Mouse (Mus musculus): ENCODE measurements at regions not wholly inside any gene's neighbourhood (a gene's known extent, or its start where the extent isn't known, plus 50 kb on each side); places are given as distances from the start of the nearest gene placed in this dataset.

DNA sequence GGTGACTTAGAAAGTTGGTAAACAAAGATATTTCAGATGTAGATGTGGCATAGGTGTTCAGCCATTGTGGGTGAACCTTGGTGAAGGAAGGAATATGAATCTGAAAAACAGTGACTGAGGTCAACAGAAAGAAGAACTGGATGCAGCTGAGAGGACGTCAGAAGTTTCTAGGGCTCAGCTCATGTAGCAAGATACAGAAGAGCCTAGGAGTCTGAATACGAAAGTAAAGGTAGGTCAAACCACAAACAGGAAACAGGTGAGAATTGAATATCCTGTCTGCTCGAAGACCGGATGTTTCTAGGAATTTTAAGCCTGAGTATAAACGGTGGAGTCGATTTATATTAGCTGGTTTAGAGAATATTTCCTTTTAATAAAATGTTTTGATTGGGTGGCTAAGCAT lies 223.7 kb upstream of the Cblb start:
- intact Hi-C loops (cut with DNase I) = no loop called here
- Histone ChIP-seq H3K4me3 (no peak overlapping the region), H3K27ac (no peak overlapping the region), H3K36me3 (ENCODE audit: control insufficient read depth, insufficient read depth, low read length) (no peaks in the 10 kb centered on the region), H3K79me2 (replicated peaks; ENCODE audit: control insufficient read depth, insufficient read depth, low read length) (no peaks in the 10 kb centered on the region), H3K9ac (ENCODE audit: low read depth, low read length) (no peak overlapping the region), H3K4me1 (ENCODE audit: control insufficient read depth, insufficient read depth, low read length) (no peaks in the 10 kb centered on the region; the same call in 1 of the 2 replicates), H3K27me3 (ENCODE audit: control insufficient read depth, insufficient read depth, low read length) (no peaks in the 10 kb centered on the region)
- DNase-seq = no peak
- WGBS = 46% methylated on average over 6 of the region's 6 CpGs
- TF ChIP-seq CTCF (IDR thresholded peaks at IDR 0.05) (no peak), EP300 (IDR thresholded peaks at IDR 0.05; ENCODE audit: insufficient read depth, low read depth, low read length) (no peak), POLR2A (IDR thresholded peaks at IDR 0.05; ENCODE audit: insufficient read depth, low read depth, low read length) (no peak)

GRCm38 (mm10) chr16:51809120-51809519 lies 221.9 kb upstream of the Cblb start:
- WGBS = 54% methylated on average over 2 of the region's 2 CpGs
- Histone ChIP-seq H3K9ac (ENCODE audit: low read depth, low read length) (no peak overlapping the region), H3K36me3 (ENCODE audit: control insufficient read depth, insufficient read depth, low read length) (no peaks in the 10 kb centered on the region), H3K27me3 (ENCODE audit: control insufficient read depth, insufficient read depth, low read length) (no peaks in the 10 kb centered on the region), H3K79me2 (replicated peaks; ENCODE audit: control insufficient read depth, insufficient read depth, low read length) (no peaks in the 10 kb centered on the region), H3K27ac (no peak overlapping the region), H3K4me3 (no peak overlapping the region), H3K4me1 (ENCODE audit: control insufficient read depth, insufficient read depth, low read length) (no peaks in the 10 kb centered on the region; the same call in 1 of the 2 replicates)
- TF ChIP-seq CTCF (IDR thresholded peaks at IDR 0.05) (no peak), POLR2A (IDR thresholded peaks at IDR 0.05; ENCODE audit: insufficient read depth, low read depth, low read length) (no peak), EP300 (IDR thresholded peaks at IDR 0.05; ENCODE audit: insufficient read depth, low read depth, low read length) (no peak)
- intact Hi-C loops (cut with DNase I) = no loop called here
- no peak for DNase-seq

DNA sequence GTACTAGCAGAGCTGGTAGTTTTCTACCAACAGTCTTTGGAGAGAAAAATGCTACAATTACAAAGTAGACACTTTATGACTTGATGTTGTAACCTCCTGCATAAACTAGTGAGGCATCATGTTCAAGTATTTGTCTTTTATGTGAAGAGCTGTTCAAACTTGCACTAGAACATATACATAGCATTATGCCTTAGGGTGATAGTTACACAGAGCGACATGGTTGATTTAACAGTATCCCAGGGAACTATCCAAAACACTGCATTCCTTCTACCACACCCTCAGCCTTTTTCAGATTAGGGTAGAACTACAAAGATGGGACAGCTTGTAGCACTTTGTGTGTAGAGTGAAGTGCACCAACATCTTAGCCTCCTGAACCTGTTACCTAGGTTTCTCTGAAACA lies 220.0 kb upstream of the Cblb start:
- TF ChIP-seq EP300 (IDR thresholded peaks at IDR 0.05; ENCODE audit: insufficient read depth, low read depth, low read length) (no peak), POLR2A (IDR thresholded peaks at IDR 0.05; ENCODE audit: insufficient read depth, low read depth, low read length) (no peak), CTCF (IDR thresholded peaks at IDR 0.05) (no peak)
- intact Hi-C loops (cut with DNase I) = no loop called here
- Histone ChIP-seq H3K79me2 (replicated peaks; ENCODE audit: control insufficient read depth, insufficient read depth, low read length) (no peaks in the 10 kb centered on the region), H3K9ac (ENCODE audit: low read depth, low read length) (no peak overlapping the region), H3K4me1 (ENCODE audit: control insufficient read depth, insufficient read depth, low read length) (no peaks in the 10 kb centered on the region; the same call in 1 of the 2 replicates), H3K27me3 (ENCODE audit: control insufficient read depth, insufficient read depth, low read length) (no peaks in the 10 kb centered on the region), H3K27ac (no peak overlapping the region), H3K36me3 (ENCODE audit: control insufficient read depth, insufficient read depth, low read length) (no peaks in the 10 kb centered on the region), H3K4me3 (no peak overlapping the region)
- 90% methylated on average over 1 of the region's 1 CpGs for WGBS
- no peak for DNase-seq

GRCm38 (mm10) chr16:51842770-51843169 lies 188.3 kb upstream of the Cblb start:
- DNase-seq = no peak
- Histone ChIP-seq H3K27me3 (ENCODE audit: control insufficient read depth, insufficient read depth, low read length) (no peaks in the 10 kb centered on the region), H3K4me3 (no peak overlapping the region), H3K36me3 (ENCODE audit: control insufficient read depth, insufficient read depth, low read length) (no peaks in the 10 kb centered on the region), H3K27ac (no peak overlapping the region), H3K79me2 (replicated peaks; ENCODE audit: control insufficient read depth, insufficient read depth, low read length) (no peaks in the 10 kb centered on the region), H3K9ac (ENCODE audit: low read depth, low read length) (no peak overlapping the region), H3K4me1 (ENCODE audit: control insufficient read depth, insufficient read depth, low read length) (no peaks in the 10 kb centered on the region)
- intact Hi-C loops (cut with DNase I) = no loop called here
- 81% methylated on average over 3 of the region's 3 CpGs for WGBS
- TF ChIP-seq POLR2A (IDR thresholded peaks at IDR 0.05; ENCODE audit: insufficient read depth, low read depth, low read length) (no peak), EP300 (IDR thresholded peaks at IDR 0.05; ENCODE audit: insufficient read depth, low read depth, low read length) (no peak), CTCF (IDR thresholded peaks at IDR 0.05) (no peak)

- no peak for DNase-seq
- intact Hi-C loops (cut with DNase I) = no loop called here
- H3K36me3 ChIP-seq (ENCODE audit: control insufficient read depth, insufficient read depth, low read length) = no peaks in the 10 kb centered on the region
- H3K9ac ChIP-seq (ENCODE audit: low read depth, low read length) = no peak overlapping the region
- H3K4me3 ChIP-seq = no peak overlapping the region
- TF ChIP-seq EP300 (IDR thresholded peaks at IDR 0.05; ENCODE audit: insufficient read depth, low read depth, low read length) (no peak), CTCF (IDR thresholded peaks at IDR 0.05) (no peak), POLR2A (IDR thresholded peaks at IDR 0.05; ENCODE audit: insufficient read depth, low read depth, low read length) (no peak)
- H3K79me2 ChIP-seq (replicated peaks; ENCODE audit: control insufficient read depth, insufficient read depth, low read length) = no peaks in the 10 kb centered on the region
- no peaks in the 10 kb centered on the region for H3K27me3 ChIP-seq (ENCODE audit: control insufficient read depth, insufficient read depth, low read length)
- no peak overlapping the region for H3K27ac ChIP-seq
- 89% methylated on average over 4 of the region's 4 CpGs for WGBS
- no peaks in the 10 kb centered on the region for H3K4me1 ChIP-seq (ENCODE audit: control insufficient read depth, insufficient read depth, low read length)
These were observed 185.5 kb upstream of the Cblb start for GRCm38 (mm10) chr16:51845539-51845938.

DNA sequence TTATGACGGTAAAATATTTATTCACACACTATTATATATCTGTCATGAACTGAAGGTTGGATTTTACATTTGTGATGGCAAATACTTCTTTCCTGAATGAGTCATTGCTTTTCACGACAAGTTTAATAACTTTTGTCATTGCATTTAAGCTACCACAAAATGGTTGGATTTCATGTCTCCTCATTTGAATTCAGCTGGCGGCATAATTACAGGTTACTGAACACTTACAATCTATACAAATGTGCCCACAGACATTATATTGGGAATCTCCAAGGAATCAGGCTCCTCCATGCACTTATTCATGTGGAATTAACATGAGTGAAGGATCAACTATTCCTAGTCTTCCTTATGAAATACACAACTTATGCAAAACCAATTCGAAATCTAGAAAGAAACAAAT lies 150.3 kb upstream of the Cblb start:
- 86% methylated on average over 4 of the region's 4 CpGs for WGBS
- TF ChIP-seq EP300 (IDR thresholded peaks at IDR 0.05; ENCODE audit: insufficient read depth, low read depth, low read length) (no peak), POLR2A (IDR thresholded peaks at IDR 0.05; ENCODE audit: insufficient read depth, low read depth, low read length) (no peak), CTCF (IDR thresholded peaks at IDR 0.05) (no peak)
- no peaks in the 10 kb centered on the region for H3K4me1 ChIP-seq (ENCODE audit: control insufficient read depth, insufficient read depth, low read length)
- no peaks in the 10 kb centered on the region for H3K36me3 ChIP-seq (ENCODE audit: control insufficient read depth, insufficient read depth, low read length)
- no peak overlapping the region for H3K4me3 ChIP-seq
- no peak for DNase-seq
- H3K27me3 ChIP-seq (ENCODE audit: control insufficient read depth, insufficient read depth, low read length) = no peaks in the 10 kb centered on the region
- H3K79me2 ChIP-seq (replicated peaks; ENCODE audit: control insufficient read depth, insufficient read depth, low read length) = no peaks in the 10 kb centered on the region
- no peak overlapping the region for H3K9ac ChIP-seq (ENCODE audit: low read depth, low read length)
- no peak overlapping the region for H3K27ac ChIP-seq
- intact Hi-C loops (cut with DNase I) = no loop called here
